Mouse (Mus musculus) forebrain, embryonic 14.5 days (tissue): ENCODE data around the gene Stk38l. TPM values are rescaled to one million over a fixed set of nuclear protein-coding genes. Genes with fewer than 3 reads are reported as not detected.
A peak's percentile ranks its signal among the peaks of the same experiment; 100 is the strongest.

Experiments used
- ATAC-seq: fragments of 200-750 bp; cut with Nextera tagmentation; 2 replicates; pipeline ENCODE4 v1.8.0; 2017; ENCODE audit warnings: mild to moderate bottlenecking, moderate library complexity
- DNase-seq: peaks from one replicate; pipeline ENCODE4 v3.0.0-alpha.2; 2015; ENCODE audit warnings: low spot score
- H3K27ac ChIP-seq: fragments of 300-500 bp; sonication (generic); 2 replicates; pipeline ENCODE4 v1.5.1; 2014; ENCODE audit warnings: low read depth, mild to moderate bottlenecking, control low read depth, low read length, moderate library complexity
- H3K27me3 ChIP-seq: fragments of 300-500 bp; sonication (generic); replicated peaks from 2 replicates; pipeline ENCODE4 v1.6.1; 2014; ENCODE audit warnings: low read length, control low read depth, mixed read lengths; ENCODE audit not compliant: control insufficient read depth, insufficient read depth
- H3K36me3 ChIP-seq: fragments of 300-500 bp; sonication (generic); 2 replicates; pipeline ENCODE4 v1.6.1; 2014; ENCODE audit warnings: low read length, control low read depth; ENCODE audit not compliant: control insufficient read depth, insufficient read depth
- H3K4me1 ChIP-seq: fragments of 300-500 bp; sonication (generic); 2 replicates; pipeline ENCODE4 v1.6.1; 2014; ENCODE audit warnings: antibody characterized with exemption, low read length, control low read depth; ENCODE audit not compliant: control insufficient read depth, insufficient read depth
- H3K4me2 ChIP-seq: fragments of 300-500 bp; sonication (generic); 2 replicates; pipeline ENCODE4 v1.6.1; 2014; ENCODE audit warnings: mild to moderate bottlenecking, control low read depth, low read length
- H3K4me3 ChIP-seq: fragments of 300-500 bp; sonication (generic); 2 replicates; pipeline ENCODE4 v1.5.1; 2014; ENCODE audit warnings: low read depth, low read length, control low read depth
- H3K9ac ChIP-seq: fragments of 300-500 bp; sonication (generic); 2 replicates; pipeline ENCODE4 v1.6.1; 2014; ENCODE audit warnings: mild to moderate bottlenecking, low read length, control low read depth, moderate library complexity
- H3K9me3 ChIP-seq: fragments of 300-500 bp; sonication (generic); replicated peaks from 2 replicates; pipeline ENCODE4 v1.6.1; 2016; ENCODE audit warnings: low read length, control low read depth, mixed read lengths; ENCODE audit not compliant: control insufficient read depth
- WGBS: fragments of 180-500 bp; shearing (Covaris S2); extraction: QIAGEN DNeasy Blood & Tissue Kit; methylation state at CpG from one replicate; pipeline ENCODE4 v1.1.7; 2014; 5-methylcytosine and 5-hydroxymethylcytosine counted together
- polyA plus RNA-seq: library from polyadenylated mRNA; unstranded; fragments of >200 nt; fragmentation: Nextera tagmentation; extraction: Ambion mirVana; gene quantifications from 2 replicates; pipeline ENCODE4 v1.2.1, GENCODE M21; 2014

Stk38l gene
- polyA plus RNA-seq: 13.5 and 14.9 TPM in 2 replicates

GRCm38 (mm10) chr6:146724581-146725383 lies at the start of gene Stk38l:
TSS of gene Stk38l (plus strand) at chr6:146724995.
- H3K9me3 ChIP-seq: no peaks in the 10 kb centered on the region
- no peaks in the 10 kb centered on the region for H3K27me3 ChIP-seq
- peaks cover 10% of the 10 kb centered on the region; the same call in 1 of the 2 replicates for H3K4me1 ChIP-seq
- ATAC-seq (peak; percentile 99), DNase-seq (peak; percentile 98)
- 2% methylated on average over 52 of the region's 87 CpGs for WGBS
- H3K27ac ChIP-seq: peak within 1 kb of the TSS; percentile 83
- H3K4me2 ChIP-seq: peak within 1 kb of the TSS; percentile 77
- peak within 1 kb of the TSS; percentile 79 for H3K9ac ChIP-seq
- H3K36me3 ChIP-seq: no peaks in the 10 kb centered on the region
- H3K4me3 ChIP-seq: peak within 1 kb of the TSS; percentile 85

GRCm38 (mm10) chr6:146676904-146677303 lies 47.9 kb upstream of the Stk38l start:
- Histone ChIP-seq H3K4me2 (no peak overlapping the region), H3K27ac (no peak overlapping the region), H3K4me3 (no peak overlapping the region), H3K9me3 (no peaks in the 10 kb centered on the region), H3K36me3 (no peaks in the 10 kb centered on the region), H3K9ac (no peak overlapping the region), H3K27me3 (no peaks in the 10 kb centered on the region), H3K4me1 (no peaks in the 10 kb centered on the region)
- ATAC-seq: no peak
- DNase-seq: no peak
- 88% methylated on average over 10 of the region's 10 CpGs for WGBS

GRCm38 (mm10) chr6:146678136-146679070 lies 46.4 kb upstream of the Stk38l start:
- no peaks in the 10 kb centered on the region for H3K27me3 ChIP-seq
- 82% methylated on average over 10 of the region's 10 CpGs for WGBS
- no peak overlapping the region for H3K4me3 ChIP-seq
- ATAC-seq: no peak
- no peak overlapping the region for H3K4me2 ChIP-seq
- H3K36me3 ChIP-seq: no peaks in the 10 kb centered on the region
- no peaks in the 10 kb centered on the region for H3K4me1 ChIP-seq
- no peaks in the 10 kb centered on the region for H3K9me3 ChIP-seq
- H3K9ac ChIP-seq: no peak overlapping the region
- no peak for DNase-seq
- H3K27ac ChIP-seq: no peak overlapping the region

- H3K27ac ChIP-seq: no peak overlapping the region
- no peaks in the 10 kb centered on the region for H3K36me3 ChIP-seq
- 68% methylated on average over 4 of the region's 4 CpGs for WGBS
- no peak for ATAC-seq
- no peak overlapping the region for H3K4me2 ChIP-seq
- no peak for DNase-seq
- no peaks in the 10 kb centered on the region for H3K9me3 ChIP-seq
- no peaks in the 10 kb centered on the region for H3K4me1 ChIP-seq
- no peak overlapping the region for H3K4me3 ChIP-seq
- no peak overlapping the region for H3K9ac ChIP-seq
- H3K27me3 ChIP-seq: no peaks in the 10 kb centered on the region
Measured at GRCm38 (mm10) chr6:146683881-146684280, 40.9 kb upstream of the Stk38l start.

- Histone ChIP-seq H3K36me3 (no peaks in the 10 kb centered on the region), H3K4me3 (no peak overlapping the region), H3K4me1 (no peaks in the 10 kb centered on the region), H3K27ac (no peak overlapping the region), H3K27me3 (no peaks in the 10 kb centered on the region), H3K9ac (no peak overlapping the region), H3K4me2 (no peak overlapping the region), H3K9me3 (no peaks in the 10 kb centered on the region)
- WGBS: 69% methylated on average over 17 of the region's 17 CpGs
- DNase-seq (no peak), ATAC-seq (no peak)
Measured at GRCm38 (mm10) chr6:146685781-146686308, 39.0 kb upstream of the Stk38l start.

- H3K4me1 ChIP-seq: no peaks in the 10 kb centered on the region
- no peaks in the 10 kb centered on the region for H3K9me3 ChIP-seq
- H3K4me3 ChIP-seq: no peak overlapping the region
- no peak overlapping the region for H3K27ac ChIP-seq
- no peaks in the 10 kb centered on the region for H3K27me3 ChIP-seq
- DNase-seq (no peak), ATAC-seq (no peak)
- H3K4me2 ChIP-seq: no peak overlapping the region
- WGBS: 82% methylated on average over 5 of the region's 5 CpGs
- H3K9ac ChIP-seq: no peak overlapping the region
- H3K36me3 ChIP-seq: no peaks in the 10 kb centered on the region
Measured at GRCm38 (mm10) chr6:146686463-146687196, 38.2 kb upstream of the Stk38l start.

- H3K9ac ChIP-seq: no peak overlapping the region
- no peak for ATAC-seq
- 86% methylated on average over 7 of the region's 7 CpGs for WGBS
- no peaks in the 10 kb centered on the region for H3K4me1 ChIP-seq
- no peaks in the 10 kb centered on the region for H3K36me3 ChIP-seq
- H3K4me2 ChIP-seq: no peak overlapping the region
- no peak overlapping the region for H3K27ac ChIP-seq
- no peaks in the 10 kb centered on the region for H3K9me3 ChIP-seq
- no peaks in the 10 kb centered on the region for H3K27me3 ChIP-seq
- H3K4me3 ChIP-seq: no peak overlapping the region
- DNase-seq: no peak
Measured at GRCm38 (mm10) chr6:146688010-146688409, 36.8 kb upstream of the Stk38l start.

GRCm38 (mm10) chr6:146688861-146689260 lies 35.9 kb upstream of the Stk38l start:
- no peak overlapping the region for H3K27ac ChIP-seq
- WGBS: 75% methylated on average over 5 of the region's 5 CpGs
- DNase-seq: no peak
- H3K27me3 ChIP-seq: no peaks in the 10 kb centered on the region
- H3K9me3 ChIP-seq: no peaks in the 10 kb centered on the region
- no peaks in the 10 kb centered on the region for H3K36me3 ChIP-seq
- ATAC-seq: no peak
- H3K4me3 ChIP-seq: no peak overlapping the region
- no peak overlapping the region for H3K9ac ChIP-seq
- H3K4me2 ChIP-seq: no peak overlapping the region
- H3K4me1 ChIP-seq: no peaks in the 10 kb centered on the region
